Mouse (Mus musculus) layer of hippocampus, adult 9-11 months (tissue): ENCODE data around the gene Exoc1.
A peak's percentile ranks its signal among the peaks of the same experiment; 100 is the strongest.

Experiments used
- DNase-seq: peaks from one replicate; pipeline ENCODE4 v3.0.0; 2022

Gene Exoc1

GRCm38 (mm10) chr5:76612867-76613499 is 83.9 kb downstream of the Exoc1 start:
- DNase-seq, result no peak

DNA sequence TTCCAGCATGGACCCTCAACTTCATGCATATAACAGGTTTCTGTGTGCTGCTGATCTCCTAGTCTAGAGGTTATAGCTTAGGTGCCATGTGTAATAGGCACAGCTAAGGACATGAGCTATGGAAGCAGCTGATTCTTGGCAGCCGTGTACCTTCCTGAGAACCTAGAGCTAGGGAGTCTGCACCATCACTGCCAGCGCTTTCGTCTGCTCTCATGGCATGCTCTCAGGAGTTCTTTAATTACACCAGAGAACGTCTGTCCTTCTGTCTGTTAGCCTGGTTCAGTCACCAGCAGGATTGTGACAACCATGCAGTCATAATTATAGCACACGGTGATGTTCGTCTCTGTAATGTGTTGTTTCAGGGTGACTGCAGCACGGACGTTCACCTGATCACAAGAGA is 86.2 kb downstream of the Exoc1 start:
- peak; percentile 35 for DNase-seq

DNA sequence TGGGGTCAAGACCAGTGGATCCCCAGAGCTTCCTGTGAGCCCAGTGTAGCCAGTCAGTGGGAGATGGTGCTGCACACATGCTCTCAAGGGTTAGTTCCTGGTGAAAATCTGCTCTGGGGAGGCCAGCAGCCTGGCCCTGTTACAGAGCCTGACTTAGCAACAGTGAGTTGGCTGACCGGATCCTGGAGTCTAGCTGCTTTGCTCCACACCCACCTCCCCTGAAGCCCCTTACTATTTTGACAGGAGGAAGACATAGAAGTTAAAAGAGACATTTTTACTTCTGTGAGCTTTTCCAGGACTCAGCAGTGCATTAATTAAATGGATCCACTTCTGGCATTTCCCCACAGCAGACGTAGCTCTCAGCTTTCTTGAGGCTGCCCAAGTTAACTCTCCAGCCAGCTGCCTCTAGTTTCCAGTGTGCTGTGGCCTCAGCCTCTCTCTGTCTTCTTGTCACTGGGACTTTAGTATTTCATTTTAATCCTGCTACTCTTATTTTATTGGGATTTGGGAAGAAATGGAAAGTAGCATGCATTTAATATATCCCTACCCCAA is 87.2 kb downstream of the Exoc1 start:
- no peak for DNase-seq

GRCm38 (mm10) chr5:76618750-76619149 is 89.6 kb downstream of the Exoc1 start:
- DNase-seq, result peak; percentile 59
